In the genomic region with DNA sequence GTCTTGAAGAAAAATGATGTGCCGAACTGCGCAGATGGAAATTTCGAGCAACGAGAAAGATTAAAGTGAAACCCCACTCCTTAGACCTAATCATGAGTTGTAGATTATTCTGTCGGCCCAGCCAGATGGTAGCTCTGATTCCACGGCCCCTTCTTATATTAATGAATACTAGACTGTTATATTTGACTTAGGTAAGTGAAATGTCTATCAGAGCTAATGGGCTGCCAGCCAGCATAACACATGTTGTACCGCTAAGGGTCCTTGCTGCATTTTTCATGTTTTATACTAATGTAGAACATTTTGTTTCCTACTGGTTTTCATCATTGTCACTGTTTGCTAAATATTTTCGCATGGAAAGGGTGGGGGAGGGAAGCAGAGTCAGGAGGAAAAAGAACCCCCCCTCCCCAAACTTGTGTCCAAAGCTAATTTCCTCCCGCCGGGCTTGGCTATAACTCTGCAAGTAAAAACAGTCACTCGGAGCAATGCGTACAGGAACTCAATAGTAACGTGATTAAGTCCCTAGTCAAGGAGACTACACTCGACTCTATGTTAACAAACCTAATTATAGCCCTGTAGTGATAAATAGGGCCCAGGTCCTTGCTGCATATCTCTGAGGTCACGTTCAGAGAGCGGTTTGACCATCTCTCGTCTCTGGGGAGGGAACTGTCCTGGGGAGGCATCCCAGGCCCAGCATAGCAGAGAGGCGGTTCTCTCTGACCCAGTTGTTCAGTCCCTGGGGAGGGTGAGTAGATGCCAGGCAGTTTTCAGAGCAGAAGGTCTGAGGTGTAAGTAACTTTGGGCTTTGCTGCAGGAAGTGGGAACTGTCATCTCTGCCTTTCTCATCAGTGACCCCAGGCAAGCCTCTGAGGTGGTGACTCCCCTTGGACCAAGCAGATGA, we compare ENCODE assay signal across 8 mouse cellular contexts. TPM values are rescaled to one million over a fixed set of nuclear protein-coding genes. Genes with fewer than 3 reads are reported as not detected.
A peak's percentile ranks its signal among the peaks of the same experiment; 100 is the strongest.
DNase-seq lines count a peak whose midpoint lies in the region; ATAC-seq and TF ChIP-seq lines count a peak whose summit lies in the region.

No protein-coding gene starts in this region.

- H3K4me2 ChIP-seq in embryonic facial prominence, embryonic 15.5 days (replicated peaks): peak overlapping the region; percentile 37
- H3K4me2 ChIP-seq in lung, embryonic 15.5 days: peak overlapping the region; percentile 51

- TF ChIP-seq POLR2A in thymus, adult 2 months (IDR thresholded peaks at IDR 0.05; ENCODE audit: control insufficient read depth, extremely low read depth, insufficient read depth, low read length, poor library complexity): no peak

- no peak overlapping the region for H3K9ac ChIP-seq in embryonic facial prominence, embryonic 15.5 days
- no peak overlapping the region for H3K9ac ChIP-seq in lung, embryonic 15.5 days

- 29% methylated on average over 18 of the region's 18 CpGs for WGBS in embryonic facial prominence, embryonic 15.5 days
- WGBS in lung, embryonic 15.5 days: 12% methylated on average over 18 of the region's 18 CpGs
- WGBS in thymus, adult 2 months: 77% methylated on average over 18 of the region's 18 CpGs

- no peak for TF ChIP-seq CTCF in thymus, adult 2 months (IDR thresholded peaks at IDR 0.05; ENCODE audit: borderline replicate concordance, control insufficient read depth, extremely low read depth, insufficient read depth, low read length, poor library complexity)

- peaks cover 29% of the 10 kb centered on the region for H3K4me1 ChIP-seq in embryonic facial prominence, embryonic 15.5 days
- H3K4me1 ChIP-seq in lung, embryonic 15.5 days: peaks cover 32% of the 10 kb centered on the region
- peaks cover 5% of the 10 kb centered on the region; the same call in 1 of the 2 replicates for H3K4me1 ChIP-seq in thymus, adult 2 months (replicated peaks; ENCODE audit: control insufficient read depth, insufficient read depth, low read length)

- no peaks in the 10 kb centered on the region for H3K36me3 ChIP-seq in embryonic facial prominence, embryonic 15.5 days
- no peaks in the 10 kb centered on the region for H3K36me3 ChIP-seq in lung, embryonic 15.5 days
- no peaks in the 10 kb centered on the region for H3K36me3 ChIP-seq in thymus, adult 2 months (ENCODE audit: control insufficient read depth, insufficient read depth, low read length)

- H3K4me3 ChIP-seq in embryonic facial prominence, embryonic 15.5 days (replicated peaks): no peak overlapping the region
- H3K4me3 ChIP-seq in lung, embryonic 15.5 days: no peak overlapping the region
- H3K4me3 ChIP-seq in thymus, adult 2 months (ENCODE audit: control insufficient read depth, insufficient read depth, low read length): no peak overlapping the region

- ATAC-seq in embryonic facial prominence, embryonic 15.5 days (ENCODE audit: insufficient number of reproducible peaks, low FRiP score, low TSS enrichment, low read depth): peak; percentile 43
- peak; percentile 77 for ATAC-seq in lung, embryonic 15.5 days (ENCODE audit: borderline replicate concordance, extremely low read depth, low FRiP score, low TSS enrichment)

- H3K9me3 ChIP-seq in embryonic facial prominence, embryonic 15.5 days (replicated peaks): no peaks in the 10 kb centered on the region
- H3K9me3 ChIP-seq in lung, embryonic 15.5 days: no peaks in the 10 kb centered on the region

- DNase-seq in gastrocnemius, postnatal 25 days: peak; percentile 8
- DNase-seq in gastrocnemius, adult 8-10 months (ENCODE audit: low spot score in 2 of 2): no peak
- DNase-seq in hindlimb bud, embryonic 11.5 days (ENCODE audit: extremely low spot score, low read depth, low spot score): peak; percentile 79
- no peak for DNase-seq in thymus, adult 2 months
- no peak for DNase-seq in left cerebral cortex, adult 11 months (ENCODE audit: low spot score)
- no peak for DNase-seq in adipocyte (ENCODE audit: low spot score)

- peak overlapping the region; percentile 25; the same call in 1 of the 2 replicates for H3K27ac ChIP-seq in embryonic facial prominence, embryonic 15.5 days (replicated peaks)
- H3K27ac ChIP-seq in lung, embryonic 15.5 days: peak overlapping the region; percentile 78
- no peak overlapping the region for H3K27ac ChIP-seq in thymus, adult 2 months (ENCODE audit: control insufficient read depth, insufficient read depth, low read length)

- H3K27me3 ChIP-seq in embryonic facial prominence, embryonic 15.5 days: no peaks in the 10 kb centered on the region
- H3K27me3 ChIP-seq in lung, embryonic 15.5 days: no peaks in the 10 kb centered on the region; the same call in 1 of the 2 replicates
- no peaks in the 10 kb centered on the region for H3K27me3 ChIP-seq in thymus, adult 2 months (ENCODE audit: control insufficient read depth, insufficient read depth, low read length)

RNA-seq across cellular contexts. Expression of gene Comtd1, which starts 56.0 kb away (rescaled TPM):
- 1 to 10 TPM; 7.0 to 8.9 TPM for total RNA-seq in gastrocnemius, postnatal 25 days (2021)
- 10 to 100 TPM in 2 of 4 experiments, 1 to 10 TPM in 2; 6.5 to 11.5 (median 9.7) TPM for total RNA-seq in gastrocnemius, adult 8-10 months (2022)
- polyA plus RNA-seq in embryonic facial prominence, embryonic 15.5 days (2015; fragmentation: Nextera tagmentation; extraction: Ambion mirVana): 20.4 and 20.7 TPM in 2 replicates
- polyA plus RNA-seq in lung, embryonic 15.5 days (2015; fragmentation: Nextera tagmentation; extraction: Ambion mirVana): 15.0 and 16.9 TPM in 2 replicates
- polyA plus RNA-seq in thymus, adult 2 months (2012; rRNA removed): 18.3 and 19.9 TPM in 2 replicates

Comparison
In these comparisons a context has a peak if more than half of its experiments do, and no peak if none do; other contexts are left out.
1. DNase-seq: peak in gastrocnemius, postnatal 25 days (single experiment) and hindlimb bud, embryonic 11.5 days (single experiment); none in gastrocnemius, adult 8-10 months (0 of 2), thymus, adult 2 months (single experiment), left cerebral cortex, adult 11 months (single experiment) and adipocyte (single experiment).